Mouse (Mus musculus) midbrain, embryonic 14.5 days (tissue): ENCODE data around the gene Mgea5. TPM values are rescaled to one million over a fixed set of nuclear protein-coding genes. Genes with fewer than 3 reads are reported as not detected.

Experiments
- ATAC-seq: fragments of 200-750 bp; cut with Nextera tagmentation; 2 replicates; pipeline ENCODE4 v1.8.0; 2017; ENCODE audit warnings: moderate number of reproducible peaks, moderate library complexity; ENCODE audit not compliant: low FRiP score, low TSS enrichment
- DNase-seq: peaks from one replicate; pipeline ENCODE4 v3.0.0-alpha.2; 2015
- H3K27ac ChIP-seq: fragments of 300-500 bp; sonication (generic); replicated peaks from 2 replicates; pipeline ENCODE4 v1.5.1; 2014; ENCODE audit warnings: mild to moderate bottlenecking, low read depth, low read length, moderate library complexity
- H3K27me3 ChIP-seq: fragments of 300-500 bp; sonication (generic); 2 replicates; pipeline ENCODE4 v1.6.1; 2014; ENCODE audit warnings: low read length, control low read depth, mixed read lengths; ENCODE audit not compliant: control insufficient read depth, insufficient read depth
- H3K36me3 ChIP-seq: fragments of 300-500 bp; sonication (generic); 2 replicates; pipeline ENCODE4 v1.6.1; 2014; ENCODE audit warnings: low read length, control low read depth; ENCODE audit not compliant: control insufficient read depth, insufficient read depth
- H3K4me1 ChIP-seq: fragments of 300-500 bp; sonication (generic); 2 replicates; pipeline ENCODE4 v1.6.1; 2014; ENCODE audit warnings: mild to moderate bottlenecking, antibody characterized with exemption, low read length, control low read depth; ENCODE audit not compliant: control insufficient read depth, insufficient read depth
- H3K4me2 ChIP-seq: fragments of 300-500 bp; sonication (generic); 2 replicates; pipeline ENCODE4 v1.6.1; 2014; ENCODE audit warnings: mild to moderate bottlenecking, low read length, moderate library complexity
- H3K4me3 ChIP-seq: fragments of 300-500 bp; sonication (generic); replicated peaks from 2 replicates; pipeline ENCODE4 v1.5.1; 2014; ENCODE audit warnings: low read depth, low read length
- H3K9ac ChIP-seq: fragments of 300-500 bp; sonication (generic); replicated peaks from 2 replicates; pipeline ENCODE4 v1.6.1; 2014; ENCODE audit warnings: mild to moderate bottlenecking, low read length, moderate library complexity
- H3K9me3 ChIP-seq: fragments of 300-500 bp; sonication (generic); 2 replicates; pipeline ENCODE4 v1.6.1; 2016; ENCODE audit warnings: low read length, control low read depth, mixed read lengths; ENCODE audit not compliant: control insufficient read depth
- WGBS: fragments of 180-500 bp; shearing (Covaris S2); extraction: QIAGEN DNeasy Blood & Tissue Kit; methylation state at CpG from one replicate; pipeline ENCODE4 v1.1.7; 2014; 5-methylcytosine and 5-hydroxymethylcytosine counted together
- polyA plus RNA-seq: library from polyadenylated mRNA; unstranded; fragments of >200 nt; fragmentation: Nextera tagmentation; extraction: Ambion mirVana; gene quantifications from 2 replicates; pipeline ENCODE4 v1.2.1, GENCODE M21; 2014

Mgea5 gene
- 95.8 and 118 TPM in 2 replicates for polyA plus RNA-seq

DNA sequence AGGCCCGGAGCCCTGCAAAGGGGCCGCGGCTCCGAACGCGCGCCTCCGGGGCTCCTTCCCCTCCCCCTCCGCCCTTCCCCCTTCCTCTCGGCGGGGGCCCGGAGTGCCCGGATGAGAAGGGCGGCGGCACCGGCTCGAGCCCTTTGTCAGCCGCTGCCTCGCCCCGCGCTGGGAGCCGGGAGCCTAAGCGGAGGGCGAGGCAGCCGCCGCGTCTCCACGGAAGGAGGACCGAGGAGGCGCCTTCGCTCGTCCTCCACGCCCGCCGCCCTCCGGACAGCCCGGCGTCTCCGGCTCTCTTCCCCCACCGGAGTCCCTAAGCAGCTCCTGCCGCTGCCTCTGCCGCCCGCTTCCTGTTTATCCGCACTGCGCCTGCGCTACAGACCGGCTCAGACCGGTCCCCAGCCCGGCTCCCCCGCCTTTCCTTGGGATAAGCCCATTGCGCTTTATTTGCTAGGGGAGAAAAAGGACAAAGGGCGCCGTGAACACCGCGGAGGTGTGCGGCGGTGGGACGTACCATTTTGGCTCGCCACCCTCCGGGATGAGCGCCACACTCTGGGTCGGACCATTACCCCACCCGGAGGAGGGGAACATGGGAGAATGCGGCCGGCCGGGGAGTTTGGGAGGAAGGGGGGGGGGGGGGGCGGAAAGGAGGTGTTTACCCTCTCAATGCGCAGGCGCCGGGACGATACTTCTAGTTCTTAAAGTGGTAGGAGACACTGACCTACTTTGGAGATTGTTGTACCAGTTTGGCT, at the start of gene Mgea5:
Gene Mgea5, minus strand, starts transcription at position 657 of the 752 bp plus-strand sequence.
- Histone ChIP-seq H3K4me2 (peak within 1 kb of the TSS; percentile 58), H3K9ac (peak within 1 kb of the TSS; percentile 96), H3K27ac (peak within 1 kb of the TSS; percentile 99), H3K4me1 (peaks cover 24% of the 10 kb centered on the region), H3K27me3 (no peaks in the 10 kb centered on the region), H3K4me3 (peak within 1 kb of the TSS; percentile 100), H3K9me3 (no peaks in the 10 kb centered on the region), H3K36me3 (peaks cover 12% of the 10 kb centered on the region)
- ATAC-seq (peak; percentile 98), DNase-seq (peak; percentile 99)
- under 1% methylated on average over 69 of the region's 71 CpGs for WGBS

DNA sequence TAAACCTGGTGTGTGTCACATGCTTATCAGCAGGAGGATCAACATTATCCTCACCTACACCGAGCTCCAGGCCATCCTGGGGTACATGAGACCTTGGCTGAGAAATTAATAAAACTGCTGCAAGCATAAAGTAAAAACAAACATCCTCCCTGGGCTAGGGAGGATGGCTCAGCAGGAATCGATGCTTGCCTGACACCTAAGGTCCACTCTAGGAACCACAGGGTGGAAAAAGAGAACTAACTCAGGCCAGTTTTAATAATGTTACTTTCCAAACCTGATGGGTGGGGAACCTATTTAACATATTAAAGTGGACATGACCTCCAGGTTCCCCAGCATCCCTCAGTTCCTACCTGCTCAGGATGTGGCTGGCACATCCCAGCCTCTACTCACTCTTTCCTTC, 47.0 kb upstream of the Mgea5 start:
- Histone ChIP-seq H3K36me3 (no peaks in the 10 kb centered on the region), H3K9ac (no peak overlapping the region), H3K4me3 (no peak overlapping the region), H3K27me3 (no peaks in the 10 kb centered on the region), H3K9me3 (no peaks in the 10 kb centered on the region), H3K4me2 (no peak overlapping the region), H3K4me1 (no peaks in the 10 kb centered on the region), H3K27ac (no peak overlapping the region)
- WGBS, result 62% methylated on average over 2 of the region's 2 CpGs
- DNase-seq (no peak), ATAC-seq (no peak)

DNA sequence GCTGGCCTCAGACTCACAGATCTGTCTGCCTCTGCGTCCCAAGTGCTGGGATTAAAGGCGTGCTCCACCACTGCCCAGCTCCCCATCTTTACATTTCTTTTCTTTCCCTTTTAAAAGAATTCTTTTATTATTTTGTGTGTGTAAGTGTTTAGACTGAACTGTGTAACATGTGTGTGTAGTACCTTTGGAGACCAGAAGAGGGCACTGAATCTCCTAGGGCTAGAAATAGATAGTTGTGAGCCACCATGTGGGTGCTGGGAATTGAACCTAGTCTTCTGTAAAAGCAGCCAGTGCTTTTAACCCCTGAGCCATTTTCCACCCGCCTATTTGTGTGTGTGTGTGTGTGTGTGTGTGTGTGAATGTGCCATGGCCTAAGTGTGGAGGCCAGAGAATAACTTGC, 44.1 kb upstream of the Mgea5 start:
- no peaks in the 10 kb centered on the region for H3K36me3 ChIP-seq
- H3K27ac ChIP-seq, result no peak overlapping the region
- ATAC-seq (no peak), DNase-seq (no peak)
- H3K4me2 ChIP-seq, result no peak overlapping the region
- H3K4me3 ChIP-seq, result no peak overlapping the region
- no peaks in the 10 kb centered on the region for H3K4me1 ChIP-seq
- H3K9me3 ChIP-seq, result no peaks in the 10 kb centered on the region
- 94% methylated on average over 3 of the region's 3 CpGs for WGBS
- H3K27me3 ChIP-seq, result no peaks in the 10 kb centered on the region
- H3K9ac ChIP-seq, result no peak overlapping the region

DNA sequence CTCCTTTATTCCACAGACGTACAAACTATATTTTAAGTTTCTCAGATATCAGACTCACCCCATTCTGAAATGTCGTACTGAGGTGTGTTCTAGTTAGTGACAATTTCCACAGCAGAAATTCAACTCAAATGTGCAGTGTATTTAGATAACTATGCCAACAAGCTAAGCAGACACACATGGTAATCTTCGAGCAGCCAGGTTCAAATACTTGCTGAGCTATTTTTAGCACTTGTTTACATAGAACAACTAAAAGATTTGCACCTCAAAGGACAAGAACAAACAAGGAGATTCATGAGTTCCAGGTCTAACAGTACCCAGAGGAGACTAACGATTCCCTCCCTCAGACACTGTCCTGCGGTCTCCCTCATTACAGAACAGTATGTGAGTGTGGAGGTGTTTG, 43.5 kb upstream of the Mgea5 start:
- Histone ChIP-seq H3K36me3 (no peaks in the 10 kb centered on the region), H3K4me3 (no peak overlapping the region), H3K27ac (no peak overlapping the region), H3K4me2 (no peak overlapping the region), H3K4me1 (no peaks in the 10 kb centered on the region), H3K27me3 (no peaks in the 10 kb centered on the region), H3K9me3 (no peaks in the 10 kb centered on the region), H3K9ac (no peak overlapping the region)
- ATAC-seq (no peak), DNase-seq (no peak)
- WGBS, result 87% methylated on average over 5 of the region's 5 CpGs

DNA sequence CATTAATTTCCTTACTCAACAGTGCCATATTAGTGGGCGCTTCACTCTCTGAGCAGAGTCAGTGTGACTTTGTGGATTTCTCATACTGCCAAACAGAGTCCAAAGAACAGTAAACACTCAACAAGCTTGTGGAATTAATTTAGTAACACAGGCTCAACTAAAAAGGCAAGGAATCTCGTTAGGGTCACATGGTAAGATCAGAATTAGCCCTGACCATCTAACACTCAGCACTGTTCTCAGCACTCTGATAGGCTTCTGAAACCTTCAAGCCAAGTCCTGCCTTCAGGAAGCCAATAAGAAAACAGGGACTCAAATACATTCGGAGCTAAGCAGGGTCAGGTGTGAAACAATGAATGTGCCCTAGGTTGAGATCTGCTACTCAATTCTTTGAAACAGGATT, 42.5 kb upstream of the Mgea5 start:
- Histone ChIP-seq H3K4me2 (no peak overlapping the region), H3K9ac (no peak overlapping the region), H3K27me3 (no peaks in the 10 kb centered on the region), H3K4me1 (no peaks in the 10 kb centered on the region), H3K4me3 (no peak overlapping the region), H3K36me3 (no peaks in the 10 kb centered on the region), H3K27ac (no peak overlapping the region), H3K9me3 (no peaks in the 10 kb centered on the region)
- DNase-seq (no peak), ATAC-seq (no peak)
- WGBS, result 86% methylated on average over 3 of the region's 3 CpGs

DNA sequence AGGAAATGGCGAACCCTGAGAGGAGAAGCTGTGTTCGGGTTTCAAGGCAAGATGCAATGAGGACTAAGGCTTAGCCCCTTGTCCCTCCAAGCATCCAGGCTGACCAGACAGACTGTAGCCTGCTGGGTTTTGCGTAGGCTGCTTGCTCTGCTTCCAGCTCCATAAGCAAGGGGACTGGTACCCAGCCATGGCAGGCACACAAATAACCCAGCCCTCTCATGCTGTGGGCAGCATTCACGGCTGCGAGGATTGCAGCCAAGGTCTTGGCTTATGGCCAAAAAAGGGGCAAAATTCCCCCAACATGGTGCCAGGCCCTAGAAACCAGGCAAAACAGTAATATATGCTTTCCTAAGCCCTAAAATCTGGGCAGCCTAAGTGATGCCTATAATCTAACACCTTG, 38.2 kb upstream of the Mgea5 start:
- Histone ChIP-seq H3K36me3 (peaks cover 10% of the 10 kb centered on the region; the same call in 1 of the 2 replicates), H3K4me2 (no peak overlapping the region), H3K4me3 (no peak overlapping the region), H3K9ac (no peak overlapping the region), H3K27me3 (no peaks in the 10 kb centered on the region), H3K27ac (no peak overlapping the region), H3K4me1 (no peaks in the 10 kb centered on the region), H3K9me3 (no peaks in the 10 kb centered on the region)
- ATAC-seq (no peak), DNase-seq (peak; percentile 70)
- 56% methylated on average over 5 of the region's 5 CpGs for WGBS

DNA sequence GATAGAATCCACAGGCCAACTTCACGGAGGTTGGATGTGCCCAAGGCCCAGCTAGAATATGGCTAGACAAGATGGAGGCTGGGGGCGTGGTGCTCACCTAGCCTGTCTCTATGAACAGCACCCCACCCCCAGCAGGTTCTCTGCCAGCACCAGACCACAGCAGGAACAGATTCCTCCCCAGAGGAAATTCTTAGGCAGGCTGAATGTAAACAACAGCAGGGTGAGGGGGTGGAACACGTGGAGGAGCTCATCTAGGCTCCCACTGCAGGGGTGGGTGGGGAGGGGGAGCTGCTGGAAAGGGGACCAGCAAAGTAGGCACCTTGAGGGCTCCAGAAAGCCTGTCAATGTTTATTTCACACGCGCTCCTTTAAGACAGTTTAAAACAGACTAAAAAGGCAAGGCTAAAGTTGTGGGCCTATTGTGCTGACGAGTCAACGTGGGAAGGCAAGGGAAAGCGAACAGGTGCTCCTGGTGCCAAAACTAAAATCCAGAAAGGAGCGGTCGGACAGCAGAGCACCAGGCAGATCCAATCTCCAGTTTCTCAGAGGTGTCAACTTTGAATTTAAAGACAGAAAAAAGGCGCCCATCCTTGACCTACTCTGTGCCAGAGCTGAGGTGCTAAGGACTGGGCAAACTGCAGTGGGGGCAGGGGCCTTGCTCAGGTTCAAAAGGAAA, 34.3 kb upstream of the Mgea5 start:
- no peak for ATAC-seq
- 70% methylated on average over 11 of the region's 11 CpGs for WGBS

DNA sequence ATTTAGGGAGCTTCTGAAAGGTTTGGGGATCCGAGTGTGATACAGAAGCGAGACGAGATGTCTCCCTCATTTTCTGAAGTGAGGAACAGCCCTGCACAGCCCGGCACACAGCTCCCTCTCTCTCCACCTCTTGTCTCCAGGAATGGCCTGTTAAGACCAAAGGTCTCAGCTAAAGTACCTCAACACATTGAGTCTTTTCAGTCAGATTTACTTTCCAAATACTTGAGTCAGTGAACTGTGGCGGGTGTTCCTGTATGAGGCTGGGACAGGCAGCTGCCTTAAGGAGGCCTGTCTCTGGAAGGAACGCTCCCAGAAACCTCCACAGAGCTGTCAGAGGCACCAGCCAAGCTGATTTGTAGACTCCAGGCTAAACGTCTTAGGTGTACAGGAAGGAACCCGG, 33.1 kb upstream of the Mgea5 start:
- peaks cover 10% of the 10 kb centered on the region; the same call in 1 of the 2 replicates for H3K36me3 ChIP-seq
- H3K9ac ChIP-seq, result no peak overlapping the region
- H3K27me3 ChIP-seq, result no peaks in the 10 kb centered on the region
- no peak overlapping the region for H3K27ac ChIP-seq
- WGBS, result 11% methylated on average over 8 of the region's 8 CpGs
- ATAC-seq (no peak), DNase-seq (no peak)
- no peak overlapping the region for H3K4me3 ChIP-seq
- peaks cover 30% of the 10 kb centered on the region for H3K4me1 ChIP-seq
- peak overlapping the region; percentile 88; the same call in 1 of the 2 replicates for H3K4me2 ChIP-seq
- no peaks in the 10 kb centered on the region for H3K9me3 ChIP-seq

More for the DNA sequence above, 34.3 kb upstream of the Mgea5 start:
- Histone ChIP-seq H3K4me1 (peaks cover 18% of the 10 kb centered on the region), H3K4me2 (no peak overlapping the region), H3K4me3 (no peak overlapping the region), H3K27me3 (no peaks in the 10 kb centered on the region), H3K27ac (no peak overlapping the region), H3K9ac (no peak overlapping the region), H3K36me3 (peaks cover 10% of the 10 kb centered on the region; the same call in 1 of the 2 replicates), H3K9me3 (no peaks in the 10 kb centered on the region)
- no peak for DNase-seq
